Mouse (Mus musculus) liver, adult 2 months (tissue): ENCODE data around the gene Itgb3.

ENCODE experiments used
- CTCF ChIP-seq: fragments of 200-500 bp; IDR thresholded peaks from 2 replicates; pipeline ENCODE4 v1.5.1; 2011; ENCODE audit warnings: low read depth, low read length, control low read depth
- POLR2A ChIP-seq: fragments of 200-500 bp; IDR thresholded peaks from 2 replicates; pipeline ENCODE4 v1.6.1; 2011; ENCODE audit warnings: low read length, control low read depth; ENCODE audit not compliant: insufficient read depth; ENCODE audit errors: extremely low read depth

DNA sequence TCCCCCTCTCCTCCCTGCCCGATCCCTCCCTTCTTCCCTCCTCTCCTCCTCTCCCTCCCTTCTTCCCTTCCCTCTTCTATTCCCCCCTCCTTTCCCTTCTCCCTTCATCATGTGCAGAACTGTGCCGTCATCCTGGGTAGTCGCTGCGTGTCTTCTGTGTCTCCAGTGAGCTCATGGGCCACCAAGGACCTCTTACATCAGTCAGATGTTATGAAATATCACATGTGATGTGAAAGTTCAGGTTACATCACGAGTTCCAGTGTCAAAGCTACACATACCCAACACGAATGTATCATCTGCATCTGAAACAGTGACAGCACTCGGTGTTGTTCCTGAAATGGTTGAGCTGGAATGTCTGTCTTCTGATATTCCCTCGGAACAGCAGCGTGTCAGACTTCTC is 42.6 kb upstream of the Itgb3 start:
- TF ChIP-seq CTCF (no peak), POLR2A (no peak)
